Mouse (Mus musculus) adrenal gland, postnatal 10 days (tissue): ENCODE results near the gene 6430550D23Rik. TPM values are rescaled to one million over a fixed set of nuclear protein-coding genes. Genes with fewer than 3 reads are reported as not detected.

Source experiments
- DNase-seq: peaks from one replicate; pipeline ENCODE4 v3.0.0; 2021; ENCODE audit warnings: mixed read lengths
- long read RNA-seq, 2 experiments: library from polyadenylated mRNA; stranded (forward); transcript quantifications; one replicate each; pipeline ENCODE4 v2.0.0; 2021
- total RNA-seq, 2 experiments: library from RNA; stranded (reverse); gene quantifications; 2 replicates each; pipeline ENCODE4 v1.2.3; 2021

6430550D23Rik gene
- total RNA-seq, result 1 to 10 TPM; 2.8 to 4.3 TPM
- long read RNA-seq, experiment 1, partial matches to known transcripts, result 1 of 2 reads
- long read RNA-seq, experiment 1, other reads (novel, unspliced or antisense), result 1 of 2 reads
- long read RNA-seq, experiment 2, partial matches to known transcripts, result 0 of 2 reads
- long read RNA-seq, experiment 2, other reads (novel, unspliced or antisense), result 2 of 2 reads

DNA sequence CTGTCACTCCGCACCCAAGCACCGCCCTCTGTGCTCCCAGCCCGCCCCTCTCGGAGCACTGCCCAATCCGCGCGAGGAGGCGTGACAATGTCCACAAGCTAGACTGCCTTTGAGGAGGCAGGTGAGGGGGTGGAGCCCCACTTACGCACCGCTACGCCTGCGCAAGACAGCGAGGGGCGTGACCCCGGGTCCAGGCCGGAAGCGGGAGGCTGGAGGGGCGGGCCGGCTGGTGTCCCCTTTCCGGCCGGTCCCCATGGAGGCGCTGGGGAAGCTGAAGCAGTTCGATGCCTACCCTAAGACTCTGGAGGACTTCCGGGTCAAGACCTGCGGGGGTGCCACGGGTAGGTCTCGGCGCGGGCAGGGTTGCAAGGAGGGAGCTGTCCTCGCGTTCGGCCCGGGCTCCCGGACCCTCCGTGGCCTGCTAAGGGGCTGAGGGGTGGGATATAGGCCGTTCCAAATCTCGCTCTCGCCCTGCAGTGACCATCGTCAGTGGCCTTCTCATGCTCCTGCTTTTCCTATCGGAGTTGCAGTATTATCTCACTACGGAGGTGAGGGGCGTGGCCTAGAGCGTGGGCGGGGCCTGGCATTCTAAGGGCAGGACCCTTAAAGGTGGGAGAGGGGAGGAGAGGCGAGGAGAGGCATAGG lies at the start of gene 6430550D23Rik, which contains the start of gene Ergic3:
6430550D23Rik (minus strand) TSS at position 90 of the 645 bp plus-strand sequence.
Ergic3 (plus strand) TSS at position 158 of the 645 bp plus-strand sequence.
- peak; percentile 99 for DNase-seq

DNA sequence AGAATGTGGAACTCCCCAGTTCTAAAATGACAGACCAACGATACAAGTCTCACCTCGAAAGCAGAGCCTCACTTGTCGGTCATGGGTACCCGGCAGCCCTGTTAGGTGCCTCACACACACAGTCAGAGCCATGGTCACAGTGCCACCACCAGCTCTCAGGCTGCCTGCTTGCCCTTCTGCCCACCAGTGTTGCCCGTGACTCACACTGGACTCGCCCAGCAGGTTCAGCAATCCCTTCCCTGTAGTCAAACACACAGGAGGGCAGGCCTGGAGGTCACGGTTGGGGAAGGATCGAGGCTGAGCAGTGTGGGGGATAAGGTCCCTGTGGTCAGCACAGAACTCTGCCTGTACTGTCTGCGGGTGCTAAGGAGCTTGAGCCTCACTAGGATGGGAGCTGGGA lies 45.0 kb upstream of the 6430550D23Rik start, which contains the start of gene Fer1l4:
Fer1l4 (minus strand) TSS at position 132 of the 400 bp plus-strand sequence.
- no peak for DNase-seq

DNA sequence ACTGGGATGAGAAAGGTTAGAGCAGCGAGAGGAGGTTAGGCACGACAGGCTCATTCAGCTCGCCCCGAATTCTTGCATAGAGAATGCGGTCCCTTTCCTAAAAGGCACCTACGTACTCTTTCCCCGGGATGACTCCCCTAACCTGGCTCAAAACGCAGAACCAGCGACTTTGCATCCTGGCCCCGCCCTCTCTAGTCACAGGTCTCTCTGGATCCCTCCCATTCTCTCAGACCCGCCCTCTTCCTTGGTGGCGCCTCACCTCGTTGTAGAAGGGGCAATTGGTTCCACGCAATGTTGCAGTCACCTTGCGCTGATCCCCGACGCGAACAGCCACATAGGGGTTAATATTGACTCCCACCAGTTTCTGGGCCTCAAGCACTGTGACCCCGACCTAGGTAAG lies 40.2 kb upstream of the 6430550D23Rik start:
- DNase-seq, result no peak

DNA sequence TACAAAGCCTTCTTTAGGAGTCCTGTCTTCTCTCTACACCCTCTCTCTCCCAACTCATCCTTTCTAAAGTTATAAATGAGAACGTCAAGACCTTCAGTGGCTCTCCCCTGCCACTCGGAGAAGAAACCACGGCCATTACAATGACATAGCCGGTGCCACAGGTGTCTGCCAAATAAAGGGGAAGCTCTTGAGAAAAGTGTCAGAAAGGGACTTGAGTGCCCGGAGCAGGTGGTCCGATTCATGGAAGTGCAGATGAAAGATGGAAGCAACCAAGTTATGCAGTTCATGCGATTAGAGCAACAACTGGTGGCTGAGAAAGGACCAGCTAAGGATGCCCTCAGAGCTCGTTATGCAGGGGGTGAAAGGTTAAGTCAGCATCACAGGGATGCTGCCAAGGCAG lies 35.1 kb upstream of the 6430550D23Rik start:
- no peak for DNase-seq

DNA sequence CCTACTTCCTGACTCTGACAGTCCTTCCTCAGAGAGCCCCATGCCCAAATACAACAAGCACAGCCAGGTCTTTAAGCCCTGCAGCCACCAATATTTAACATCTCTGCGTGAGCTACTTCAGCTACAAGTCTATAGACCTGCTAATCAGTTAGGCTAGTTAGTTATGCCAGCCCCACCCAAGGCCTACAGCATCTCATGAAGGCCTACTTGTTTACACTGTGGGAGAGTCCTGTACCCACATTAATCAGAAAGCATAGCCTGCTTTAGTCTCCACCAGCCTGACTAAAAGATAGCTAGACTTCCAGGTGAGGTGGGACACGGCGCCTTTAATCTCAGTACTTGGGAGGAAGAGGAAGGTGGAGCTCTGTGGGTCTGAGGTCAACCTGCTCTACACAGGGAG lies 31.6 kb upstream of the 6430550D23Rik start:
- no peak for DNase-seq

DNA sequence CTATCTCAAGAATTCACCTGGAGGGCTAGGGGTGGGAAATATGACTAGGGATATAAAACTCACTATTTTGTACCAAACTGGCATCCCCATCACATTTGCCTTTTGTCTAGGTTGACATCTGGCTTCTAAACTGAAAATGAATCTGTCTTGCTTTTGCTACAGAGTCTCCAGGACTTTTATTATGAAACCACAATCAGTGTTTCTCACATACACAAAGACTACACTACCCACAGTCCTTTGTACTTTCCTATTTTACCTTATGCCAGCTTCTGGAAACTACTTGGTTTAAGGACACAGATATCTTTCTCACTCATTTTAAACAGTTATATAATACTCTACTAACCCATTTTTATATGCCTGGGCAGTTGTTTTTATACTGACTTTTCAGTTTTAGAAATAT lies 17.7 kb upstream of the 6430550D23Rik start:
- no peak for DNase-seq

DNA sequence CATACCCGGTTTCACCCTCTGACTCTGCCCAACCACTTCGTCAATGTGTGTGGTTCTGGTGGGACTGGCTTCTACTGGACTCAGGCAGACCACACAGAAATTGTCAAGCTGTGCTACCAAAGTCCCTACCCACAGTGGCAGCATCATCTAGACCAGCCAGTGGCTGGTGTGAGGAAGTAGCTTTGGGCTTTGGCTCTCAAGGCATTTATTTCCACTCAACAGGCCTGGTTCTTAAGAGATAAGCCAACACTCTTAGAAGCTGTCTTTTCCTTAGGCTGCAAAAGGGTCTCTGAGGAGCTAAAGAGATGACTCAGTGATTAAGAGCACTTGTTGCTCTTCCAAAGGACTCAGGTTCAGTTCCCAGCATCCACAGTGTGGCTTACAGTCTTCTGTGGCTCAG lies 14.0 kb upstream of the 6430550D23Rik start:
- no peak for DNase-seq

DNA sequence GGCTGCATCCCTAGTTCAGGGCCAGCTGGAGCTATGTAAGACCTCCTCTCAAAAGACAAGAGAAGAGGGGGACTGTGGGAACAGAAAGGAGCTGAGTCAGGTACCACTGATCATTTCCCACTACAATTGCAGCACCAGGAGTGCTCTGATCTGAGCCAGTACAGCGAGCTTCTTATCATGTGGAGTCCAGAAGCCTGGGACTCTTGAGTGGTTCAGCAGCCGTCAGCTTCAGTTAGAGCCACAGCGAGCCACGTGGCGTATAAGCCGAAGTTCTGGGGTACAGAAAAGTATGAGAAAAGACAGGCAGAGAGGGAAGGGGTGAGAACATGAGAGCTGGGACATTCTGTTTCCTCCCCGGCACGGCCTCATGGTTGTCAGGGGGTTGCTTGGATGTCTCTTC lies 13.4 kb upstream of the 6430550D23Rik start:
- no peak for DNase-seq

DNA sequence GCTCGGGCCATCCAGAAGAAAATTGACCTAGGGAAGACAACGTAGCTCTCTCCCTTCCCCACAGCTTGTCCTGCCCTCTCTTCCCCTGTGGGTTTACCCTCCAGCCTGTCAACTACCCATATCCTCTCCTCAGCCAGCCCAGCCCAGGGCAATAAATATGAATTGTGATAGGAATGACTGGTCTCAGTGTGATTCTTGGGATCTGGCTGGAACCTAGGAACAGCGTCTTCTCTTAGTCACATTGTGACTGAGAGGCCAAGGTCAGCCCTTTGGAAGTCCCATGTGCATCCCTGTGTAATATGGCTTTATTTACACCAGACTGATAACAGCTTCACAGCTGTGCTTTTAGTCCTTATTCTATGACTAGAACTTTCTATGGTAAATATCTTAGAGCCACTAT lies 10.3 kb upstream of the 6430550D23Rik start:
- DNase-seq, result no peak

DNA sequence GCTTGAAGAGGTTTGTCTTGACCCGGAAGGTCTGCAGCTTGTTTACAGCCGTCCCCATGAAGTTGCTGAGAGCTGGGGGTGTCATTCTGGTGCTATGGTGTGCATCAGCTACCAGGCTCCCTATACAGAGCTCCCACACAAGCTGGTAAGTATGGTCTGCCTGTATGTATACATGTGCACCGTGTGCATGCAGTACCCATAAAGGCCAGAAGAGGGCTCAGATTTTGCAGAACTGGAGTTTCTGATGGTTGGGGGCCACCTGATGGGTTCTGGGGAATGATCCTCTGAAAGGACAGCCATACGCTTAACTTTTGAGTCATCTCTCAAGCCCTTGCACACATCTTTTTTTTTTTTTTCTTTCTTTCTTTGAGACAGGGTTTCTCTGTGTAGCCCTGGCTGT lies 2.4 kb downstream of the 6430550D23Rik start:
- no peak for DNase-seq

DNA sequence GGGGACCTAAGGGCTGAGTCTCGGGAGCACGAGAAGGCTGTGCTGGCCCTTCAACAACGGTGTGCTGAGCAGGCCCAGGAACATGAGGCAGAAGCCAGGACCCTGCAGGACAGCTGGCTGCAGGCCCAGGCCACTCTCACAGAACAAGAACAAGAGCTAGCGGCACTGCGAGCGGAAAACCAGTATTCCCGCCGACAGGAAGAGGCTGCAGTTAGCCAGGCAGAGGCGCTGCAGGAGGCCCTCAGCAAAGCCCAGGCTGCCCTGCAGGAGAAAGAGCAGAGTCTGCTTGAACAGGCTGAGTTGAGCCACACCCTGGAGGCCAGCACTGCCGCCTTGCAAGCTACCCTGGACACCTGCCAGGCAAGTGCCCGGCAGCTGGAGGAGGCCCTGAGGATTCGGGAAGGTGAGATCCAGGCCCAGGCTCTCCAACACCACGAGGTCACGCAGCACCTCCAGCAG lies 15.9 kb downstream of the 6430550D23Rik start:
- peak; percentile 76 for DNase-seq

DNA sequence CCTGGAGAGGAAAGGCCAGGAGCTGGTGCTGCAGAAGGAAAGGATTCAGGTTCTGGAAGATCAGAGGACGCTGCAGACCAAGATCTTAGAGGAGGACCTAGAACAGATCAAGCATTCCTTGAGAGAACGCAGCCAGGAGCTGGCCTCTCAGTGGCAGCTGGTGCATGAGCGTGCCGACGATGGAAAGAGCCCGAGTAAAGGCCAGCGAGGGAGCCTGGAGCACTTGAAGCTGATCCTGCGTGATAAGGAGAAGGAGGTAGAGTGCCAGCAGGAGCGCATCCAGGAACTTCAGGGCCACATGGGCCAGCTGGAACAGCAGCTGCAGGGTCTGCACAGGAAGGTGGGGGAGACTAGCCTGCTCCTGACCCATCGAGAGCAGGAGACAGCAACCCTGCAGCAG lies 16.6 kb downstream of the 6430550D23Rik start:
- DNase-seq, result no peak

DNA sequence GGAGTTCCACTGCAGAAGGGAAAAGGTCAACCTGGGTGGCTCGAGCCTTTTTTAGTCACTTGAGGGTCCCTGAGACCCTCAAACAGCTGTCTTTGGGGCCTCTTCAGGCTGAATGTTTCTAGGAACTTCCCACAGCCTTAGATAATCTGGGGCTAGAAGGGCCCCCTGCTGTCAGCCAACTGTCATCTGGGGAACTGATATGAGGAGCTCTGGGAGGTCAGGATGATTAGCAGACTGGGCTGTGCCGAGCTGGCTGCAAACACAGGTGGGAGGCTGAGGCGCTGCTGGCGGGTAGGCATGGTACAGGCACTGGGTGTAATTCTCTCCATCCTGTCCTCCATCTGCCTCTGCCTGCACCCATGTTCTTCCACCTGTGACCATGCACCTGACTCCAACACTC lies 18.7 kb downstream of the 6430550D23Rik start:
- no peak for DNase-seq

DNA sequence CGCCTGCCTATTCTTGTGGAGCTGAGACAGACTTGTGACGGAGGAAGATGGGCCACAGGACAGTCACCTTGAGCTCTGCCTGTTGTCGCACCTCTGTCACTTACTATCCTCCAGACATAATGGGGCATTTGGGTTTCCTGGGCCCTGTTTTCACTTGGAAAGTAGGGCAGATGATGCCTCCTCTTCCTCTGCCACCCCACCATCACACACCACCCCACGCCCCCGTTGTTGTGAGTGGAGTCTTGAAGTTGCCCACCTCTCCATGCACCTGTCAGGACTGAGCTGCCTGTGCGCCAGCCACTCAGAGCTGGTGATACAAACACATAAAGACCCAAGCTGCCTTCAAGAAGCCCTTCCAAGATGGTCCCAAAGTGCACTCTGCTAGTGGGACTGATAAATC lies 20.6 kb downstream of the 6430550D23Rik start:
- no peak for DNase-seq

DNA sequence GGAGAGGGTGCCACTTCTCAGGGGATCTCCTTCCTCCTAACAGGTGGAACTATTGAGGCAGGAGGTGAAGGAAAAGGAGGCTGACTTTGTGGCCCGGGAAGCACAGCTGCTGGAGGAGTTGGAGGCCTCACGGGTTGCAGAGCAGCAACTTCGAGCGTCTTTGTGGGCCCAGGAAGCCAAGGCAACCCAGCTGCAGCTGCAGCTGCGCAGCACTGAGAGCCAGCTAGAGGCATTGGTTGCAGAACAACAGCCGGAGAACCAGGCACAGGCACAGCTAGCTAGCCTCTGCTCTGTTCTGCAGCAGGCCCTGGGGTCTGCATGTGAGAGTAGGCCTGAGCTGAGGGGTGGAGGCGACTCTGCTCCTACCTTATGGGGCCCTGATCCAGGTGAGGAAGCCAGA lies 22.0 kb downstream of the 6430550D23Rik start:
- DNase-seq, result no peak

DNA sequence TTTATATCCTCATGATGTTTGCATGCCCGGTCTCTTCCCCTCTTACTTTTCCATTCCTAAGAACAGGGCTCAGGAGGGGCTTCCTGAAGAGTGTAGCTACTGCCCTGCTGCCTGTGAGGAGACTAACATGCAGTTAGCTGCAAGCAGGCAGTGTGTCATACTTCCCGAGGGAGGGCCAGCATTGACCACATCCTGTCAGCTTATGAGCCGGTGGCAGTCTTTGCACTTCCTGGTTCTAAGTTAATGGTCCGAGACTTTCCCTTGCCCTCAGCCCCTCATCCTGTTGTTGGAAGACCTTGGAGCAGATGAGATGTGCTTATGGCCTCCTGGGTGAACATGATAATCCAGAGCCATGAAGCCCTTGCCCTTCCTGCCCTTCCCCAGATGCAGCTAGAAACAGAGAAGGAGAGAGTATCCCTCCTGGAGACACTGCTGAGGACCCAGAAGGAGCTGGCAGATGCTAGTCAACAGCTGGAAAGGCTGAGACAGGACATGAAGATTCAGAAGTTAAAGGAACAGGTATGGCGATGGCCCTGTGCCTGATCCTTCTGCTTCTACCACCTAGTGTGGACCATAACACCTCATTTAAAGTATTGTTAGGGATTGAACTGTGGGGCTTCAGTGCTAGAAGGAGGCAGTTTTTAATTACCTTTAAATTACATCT lies 28.3 kb downstream of the 6430550D23Rik start:
- peak; percentile 38 for DNase-seq

DNA sequence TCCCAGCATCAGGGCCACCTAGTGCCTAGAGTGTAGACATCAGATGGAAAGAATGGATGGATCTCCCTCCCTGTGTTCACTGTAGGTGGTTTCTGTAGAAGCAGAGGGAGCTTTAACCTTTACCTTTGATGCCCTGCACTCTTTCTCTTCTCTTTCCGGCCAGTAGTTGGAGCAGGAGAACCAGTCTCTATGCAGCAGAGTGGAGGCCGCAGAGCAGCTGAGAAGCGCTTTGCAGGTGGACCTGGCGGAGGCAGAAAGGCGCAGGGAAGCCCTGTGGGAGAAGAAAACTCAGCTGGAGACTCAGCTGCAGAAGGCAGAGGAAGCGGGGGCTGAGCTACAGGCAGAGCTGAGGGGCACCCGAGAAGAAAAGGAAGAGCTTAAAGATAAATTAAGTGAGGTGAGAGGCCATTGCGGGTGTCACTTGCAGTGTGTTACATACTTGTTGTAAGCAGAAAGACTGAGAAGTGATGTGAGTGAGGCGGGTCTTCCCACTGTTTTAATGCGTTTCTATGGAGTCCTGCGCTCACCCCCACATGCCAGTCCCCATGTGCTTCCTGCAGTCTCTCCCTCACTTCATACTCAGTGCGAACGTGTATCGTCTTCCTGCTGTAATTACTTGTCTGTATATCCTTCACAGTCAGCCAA lies 33.6 kb downstream of the 6430550D23Rik start:
- no peak for DNase-seq

DNA sequence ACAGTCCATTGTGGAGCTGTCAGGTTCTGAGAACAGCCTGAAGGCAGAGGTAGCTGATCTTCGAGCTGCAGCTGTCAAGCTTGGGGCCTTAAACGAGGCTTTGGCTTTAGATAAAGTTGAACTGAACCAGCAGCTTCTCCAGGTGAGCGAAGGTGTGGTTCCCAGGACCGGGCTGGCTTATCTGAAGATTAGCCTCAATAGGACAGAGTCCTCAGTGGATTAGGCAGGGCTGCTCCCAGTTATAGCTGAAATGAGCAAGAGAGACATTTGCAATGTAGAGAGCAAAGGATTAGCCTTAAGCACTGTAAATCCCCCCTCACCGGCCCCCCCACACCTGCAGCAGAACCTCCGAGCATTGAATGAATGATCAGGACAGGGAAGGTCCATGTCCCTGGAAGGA lies 34.4 kb downstream of the 6430550D23Rik start:
- DNase-seq, result no peak

DNA sequence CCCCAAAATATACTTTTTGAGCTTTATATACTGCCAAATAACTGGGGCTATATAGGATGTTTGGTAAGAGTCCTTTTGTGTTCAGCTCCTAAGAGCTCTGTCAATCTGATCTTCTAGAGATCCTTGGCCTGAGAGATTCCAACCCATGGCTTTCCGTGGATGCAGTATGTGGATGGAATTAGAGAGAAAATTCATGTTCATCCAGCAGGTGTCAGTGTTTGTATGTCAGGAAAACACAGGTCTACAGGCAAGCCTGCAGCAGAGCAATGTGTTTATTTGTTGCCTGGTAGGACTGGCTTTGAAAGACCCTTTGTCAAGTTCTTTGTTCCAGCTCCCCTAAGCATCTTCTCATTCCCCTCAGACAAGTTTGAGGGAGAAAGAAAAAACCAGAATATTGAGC lies 44.8 kb downstream of the 6430550D23Rik start:
- DNase-seq, result peak; percentile 38

DNA sequence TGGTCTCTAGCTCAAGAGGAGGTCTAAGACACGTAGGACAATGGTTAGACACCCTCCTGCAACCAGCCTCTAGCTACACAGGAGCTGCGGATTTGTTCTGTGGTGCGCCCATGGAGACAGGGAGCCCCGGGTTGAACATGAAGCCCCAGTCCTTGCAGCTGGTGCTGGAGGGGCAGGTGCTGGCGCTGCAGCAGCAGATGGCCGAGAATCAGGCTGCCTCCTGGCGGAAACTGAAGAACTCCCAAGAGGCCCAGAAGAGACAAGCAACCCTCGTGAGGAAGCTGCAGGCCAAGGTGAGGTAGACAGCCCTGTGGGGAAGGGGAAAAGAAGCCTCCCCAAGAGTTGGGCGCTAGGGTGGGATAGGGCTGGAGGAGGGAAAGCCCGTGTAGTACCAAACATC lies 45.9 kb downstream of the 6430550D23Rik start:
- DNase-seq, result no peak

DNA sequence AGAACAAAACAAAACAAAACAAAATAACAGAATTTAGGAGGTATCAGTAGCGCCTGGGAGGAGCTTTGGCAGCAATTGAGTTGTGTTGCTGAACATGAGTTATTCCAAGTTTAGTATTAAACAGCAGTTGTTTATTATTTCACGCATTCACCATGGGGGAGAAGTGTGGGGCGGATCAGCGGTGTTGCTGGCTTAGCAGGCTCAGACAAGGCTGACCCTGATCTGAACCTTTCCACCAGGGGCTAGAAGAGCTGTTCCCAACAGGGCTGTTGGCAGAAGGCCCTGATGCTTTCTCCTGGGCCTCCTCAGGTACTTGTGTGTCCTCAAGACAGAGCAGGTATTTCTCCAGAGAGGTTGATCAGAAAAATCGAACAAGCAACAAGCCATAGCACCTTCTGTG lies 47.8 kb downstream of the 6430550D23Rik start:
- no peak for DNase-seq

DNA sequence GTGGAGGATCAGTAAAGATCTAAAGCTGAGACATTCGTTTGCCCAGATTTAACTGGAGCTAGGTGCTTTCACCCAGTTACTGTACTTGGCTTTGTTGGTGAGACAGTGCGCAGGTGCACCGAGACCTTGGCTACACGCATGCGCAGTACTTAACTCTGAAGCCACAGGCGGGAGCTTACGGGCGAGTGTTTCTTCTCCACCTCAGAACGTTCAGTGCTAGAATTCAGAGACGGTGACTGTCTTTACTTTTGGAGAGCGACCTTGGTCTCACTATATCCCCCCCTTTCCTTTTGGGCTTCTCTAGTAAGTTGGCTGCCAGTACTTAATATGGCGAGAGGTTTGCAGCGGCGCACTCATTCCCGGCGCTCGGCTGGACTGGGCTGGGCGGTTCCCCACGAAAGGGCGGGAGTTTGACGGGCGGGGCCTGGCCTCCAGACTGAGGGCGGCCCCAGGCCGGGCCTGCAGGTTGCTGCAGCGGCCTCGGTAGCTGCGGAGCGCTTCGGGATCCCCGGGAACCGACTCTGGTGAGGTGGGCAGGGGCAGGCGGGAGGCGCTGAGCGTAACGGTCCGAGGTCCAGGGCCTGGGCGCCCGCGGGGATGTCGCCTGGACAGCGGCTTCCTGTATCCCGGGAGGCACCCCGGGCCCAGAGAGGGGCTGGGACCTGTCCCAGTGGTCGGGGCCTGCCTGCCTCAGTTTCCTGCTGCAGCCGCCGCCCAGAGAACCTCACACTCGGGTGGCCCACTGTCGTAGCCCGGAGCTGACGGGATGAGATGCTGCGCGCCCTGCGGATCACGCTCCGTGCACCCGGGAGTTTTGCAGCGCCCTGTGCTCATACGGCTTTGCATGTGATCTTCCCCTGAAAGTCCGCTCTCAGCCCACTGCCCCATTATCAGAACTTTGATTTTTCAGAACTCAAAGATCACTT lies 51.4 kb downstream of the 6430550D23Rik start, which contains the start of gene Cep250:
Cep250 (plus strand) TSS at position 325 of the 926 bp plus-strand sequence.
- DNase-seq, result peak; percentile 94
